Mouse (Mus musculus): ENCODE data around the gene Cntrl. TPM values are rescaled to one million over a fixed set of nuclear protein-coding genes. Genes with fewer than 3 reads are reported as not detected.

Gene Cntrl
- polyA plus RNA-seq, 1 experiment from 2014 or later, result 22.5 TPM

- no peak for ATAC-seq (ENCODE audit: insufficient number of reproducible peaks, insufficient read depth, low FRiP score, low read depth)
- Histone ChIP-seq H3K9ac (ENCODE audit: low read length) (no peak overlapping the region), H3K36me3 (ENCODE audit: control insufficient read depth, insufficient read depth, low read length) (peaks cover 26% of the 10 kb centered on the region), H3K4me2 (ENCODE audit: low read length) (no peak overlapping the region), H3K27ac (replicated peaks in 1 of 2; ENCODE audit: control insufficient read depth in 1 of 2, insufficient read depth in 1 of 2, low read depth in 2 of 2, low read length in 2 of 2) (no peak overlapping the region), H3K27me3 (ENCODE audit: control insufficient read depth, insufficient read depth, low read length) (no peaks in the 10 kb centered on the region), H3K4me3 (ENCODE audit: control insufficient read depth in 1 of 2, insufficient read depth in 1 of 2, low read depth in 1 of 2, low read length in 2 of 2) (no peak overlapping the region), H3K4me1 (ENCODE audit: control insufficient read depth in 2 of 2, insufficient read depth in 2 of 2, low read length in 2 of 2) (peaks cover 0 to 11% of the 10 kb centered on the region in 2 experiments; a peak in 2 of 4 replicates), H3K9me3 (ENCODE audit: control insufficient read depth, low read length) (no peaks in the 10 kb centered on the region)
- WGBS, result 69% methylated on average over 7 of the region's 7 CpGs
Measured at GRCm38 (mm10) chr2:35124716-35125115, 15.4 kb downstream of the Cntrl start.

- H3K9ac ChIP-seq (ENCODE audit: low read length), result peak overlapping the region; percentile 45
- H3K27ac ChIP-seq (replicated peaks in 1 of 2; ENCODE audit: control insufficient read depth in 1 of 2, insufficient read depth in 1 of 2, low read depth in 2 of 2, low read length in 2 of 2), result peak overlapping the region; percentile 45 to 86; a peak in 3 of 4 replicates
- H3K4me1 ChIP-seq (ENCODE audit: control insufficient read depth in 2 of 2, insufficient read depth in 2 of 2, low read length in 2 of 2), result peaks cover 0 to 19% of the 10 kb centered on the region in 2 experiments; a peak in 3 of 4 replicates
- peak overlapping the region; percentile 88 for H3K4me2 ChIP-seq (ENCODE audit: low read length)
- no peaks in the 10 kb centered on the region for H3K27me3 ChIP-seq (ENCODE audit: control insufficient read depth, insufficient read depth, low read length)
- peak overlapping the region in 1 of 2 experiments; percentile 53; a peak in 2 of 4 replicates for H3K4me3 ChIP-seq (ENCODE audit: control insufficient read depth in 1 of 2, insufficient read depth in 1 of 2, low read depth in 1 of 2, low read length in 2 of 2)
- H3K9me3 ChIP-seq (ENCODE audit: control insufficient read depth, low read length), result no peaks in the 10 kb centered on the region
- no peak for ATAC-seq (ENCODE audit: insufficient number of reproducible peaks, insufficient read depth, low FRiP score, low read depth)
- H3K36me3 ChIP-seq (ENCODE audit: control insufficient read depth, insufficient read depth, low read length), result peaks cover 39% of the 10 kb centered on the region
Measured at GRCm38 (mm10) chr2:35131491-35131890, 22.2 kb downstream of the Cntrl start.

- H3K4me3 ChIP-seq (ENCODE audit: control insufficient read depth in 1 of 2, insufficient read depth in 1 of 2, low read depth in 1 of 2, low read length in 2 of 2), result peak overlapping the region; percentile 53 to 63
- H3K4me1 ChIP-seq (ENCODE audit: control insufficient read depth in 2 of 2, insufficient read depth in 2 of 2, low read length in 2 of 2), result peaks cover 0 to 19% of the 10 kb centered on the region in 2 experiments; a peak in 3 of 4 replicates
- peak overlapping the region; percentile 86 to 91 for H3K27ac ChIP-seq (replicated peaks in 1 of 2; ENCODE audit: control insufficient read depth in 1 of 2, insufficient read depth in 1 of 2, low read depth in 2 of 2, low read length in 2 of 2)
- no peaks in the 10 kb centered on the region for H3K27me3 ChIP-seq (ENCODE audit: control insufficient read depth, insufficient read depth, low read length)
- WGBS, result under 1% methylated on average over 21 of the region's 21 CpGs
- peak overlapping the region; percentile 88 for H3K4me2 ChIP-seq (ENCODE audit: low read length)
- peaks cover 46% of the 10 kb centered on the region for H3K36me3 ChIP-seq (ENCODE audit: control insufficient read depth, insufficient read depth, low read length)
- no peaks in the 10 kb centered on the region for H3K9me3 ChIP-seq (ENCODE audit: control insufficient read depth, low read length)
- peak; percentile 96 for ATAC-seq (ENCODE audit: insufficient number of reproducible peaks, insufficient read depth, low FRiP score, low read depth)
- peak overlapping the region; percentile 67 for H3K9ac ChIP-seq (ENCODE audit: low read length)
Measured at GRCm38 (mm10) chr2:35131991-35132661, 22.8 kb downstream of the Cntrl start.

DNA sequence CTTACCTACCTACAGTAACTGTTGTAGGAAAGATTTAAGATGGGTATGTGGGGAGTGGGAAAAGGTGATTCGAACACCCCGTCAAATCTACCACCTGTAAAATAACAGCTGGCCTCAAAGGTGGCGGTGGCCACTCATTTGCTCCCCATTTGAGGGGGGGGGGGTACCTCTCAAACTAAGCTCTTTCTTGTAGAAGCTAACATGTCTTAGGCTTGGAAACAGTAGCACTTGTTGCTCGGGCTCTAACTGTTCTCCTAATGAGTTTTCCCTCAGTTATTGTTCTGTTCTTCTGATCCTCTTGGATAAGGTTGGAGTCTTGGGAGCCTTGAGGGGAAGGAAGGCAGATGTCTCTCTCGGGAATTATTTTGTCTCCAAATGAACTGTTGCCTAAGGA is 23.4 kb downstream of the Cntrl start:
- Histone ChIP-seq H3K27ac (replicated peaks in 1 of 2; ENCODE audit: control insufficient read depth in 1 of 2, insufficient read depth in 1 of 2, low read depth in 2 of 2, low read length in 2 of 2) (peak overlapping the region; percentile 86 to 91), H3K36me3 (ENCODE audit: control insufficient read depth, insufficient read depth, low read length) (peaks cover 46% of the 10 kb centered on the region), H3K9me3 (ENCODE audit: control insufficient read depth, low read length) (no peaks in the 10 kb centered on the region), H3K9ac (ENCODE audit: low read length) (peak overlapping the region; percentile 67), H3K4me2 (ENCODE audit: low read length) (peak overlapping the region; percentile 88), H3K27me3 (ENCODE audit: control insufficient read depth, insufficient read depth, low read length) (no peaks in the 10 kb centered on the region), H3K4me3 (ENCODE audit: control insufficient read depth in 1 of 2, insufficient read depth in 1 of 2, low read depth in 1 of 2, low read length in 2 of 2) (peak overlapping the region; percentile 53 to 63), H3K4me1 (ENCODE audit: control insufficient read depth in 2 of 2, insufficient read depth in 2 of 2, low read length in 2 of 2) (peaks cover 0 to 19% of the 10 kb centered on the region in 2 experiments; a peak in 3 of 4 replicates)
- 8% methylated on average over 5 of the region's 5 CpGs for whole genome bisulfite sequencing
- no peak; the same call in 1 of the 2 replicates for ATAC-seq (ENCODE audit: insufficient number of reproducible peaks, insufficient read depth, low FRiP score, low read depth)

DNA sequence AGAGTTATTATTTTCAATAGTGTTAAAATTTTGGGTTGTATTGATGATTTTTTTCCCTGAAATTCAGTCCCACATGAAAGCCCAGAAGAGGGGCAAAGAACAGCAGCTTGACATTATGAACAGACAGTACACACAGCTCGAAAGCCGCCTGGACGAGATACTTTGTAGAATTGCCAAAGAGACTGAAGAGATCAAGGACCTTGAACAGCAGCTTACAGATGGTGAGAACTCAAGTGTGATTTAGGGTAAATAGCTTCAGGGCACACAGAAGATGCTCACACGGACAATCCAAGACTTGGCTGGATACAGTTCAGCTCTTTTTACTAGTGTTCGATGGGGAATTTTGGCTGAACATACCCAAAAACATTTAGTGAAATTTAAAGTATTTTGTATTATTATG is 24.6 kb downstream of the Cntrl start:
- no peak for ATAC-seq (ENCODE audit: insufficient number of reproducible peaks, insufficient read depth, low FRiP score, low read depth)
- H3K9me3 ChIP-seq (ENCODE audit: control insufficient read depth, low read length), result no peaks in the 10 kb centered on the region
- WGBS, result 89% methylated on average over 5 of the region's 5 CpGs

GRCm38 (mm10) chr2:35138576-35138975 is 29.3 kb downstream of the Cntrl start:
- H3K36me3 ChIP-seq (ENCODE audit: control insufficient read depth, insufficient read depth, low read length), result peaks cover 96% of the 10 kb centered on the region
- H3K4me1 ChIP-seq (ENCODE audit: control insufficient read depth in 2 of 2, insufficient read depth in 2 of 2, low read length in 2 of 2), result peaks cover 0 to 1% of the 10 kb centered on the region in 2 experiments; a peak in 1 of 4 replicates
- 92% methylated on average over 1 of the region's 1 CpGs for WGBS
- ATAC-seq (ENCODE audit: insufficient number of reproducible peaks, insufficient read depth, low FRiP score, low read depth), result no peak
- no peak overlapping the region for H3K9ac ChIP-seq (ENCODE audit: low read length)
- H3K4me2 ChIP-seq (ENCODE audit: low read length), result no peak overlapping the region
- H3K27me3 ChIP-seq (ENCODE audit: control insufficient read depth, insufficient read depth, low read length), result no peaks in the 10 kb centered on the region
- H3K4me3 ChIP-seq (ENCODE audit: control insufficient read depth in 1 of 2, insufficient read depth in 1 of 2, low read depth in 1 of 2, low read length in 2 of 2), result no peak overlapping the region
- H3K27ac ChIP-seq (replicated peaks in 1 of 2; ENCODE audit: control insufficient read depth in 1 of 2, insufficient read depth in 1 of 2, low read depth in 2 of 2, low read length in 2 of 2), result no peak overlapping the region
- no peaks in the 10 kb centered on the region for H3K9me3 ChIP-seq (ENCODE audit: control insufficient read depth, low read length)

More for the DNA sequence above, 24.6 kb downstream of the Cntrl start:
- H3K4me3 ChIP-seq (ENCODE audit: control insufficient read depth in 1 of 2, insufficient read depth in 1 of 2, low read depth in 1 of 2, low read length in 2 of 2), result no peak overlapping the region
- H3K27ac ChIP-seq (replicated peaks in 1 of 2; ENCODE audit: control insufficient read depth in 1 of 2, insufficient read depth in 1 of 2, low read depth in 2 of 2, low read length in 2 of 2), result no peak overlapping the region
- H3K27me3 ChIP-seq (ENCODE audit: control insufficient read depth, insufficient read depth, low read length), result no peaks in the 10 kb centered on the region
- no peak overlapping the region for H3K9ac ChIP-seq (ENCODE audit: low read length)
- peaks cover 55% of the 10 kb centered on the region for H3K36me3 ChIP-seq (ENCODE audit: control insufficient read depth, insufficient read depth, low read length)
- H3K4me1 ChIP-seq (ENCODE audit: control insufficient read depth in 2 of 2, insufficient read depth in 2 of 2, low read length in 2 of 2), result peaks cover 0 to 16% of the 10 kb centered on the region in 2 experiments; a peak in 3 of 4 replicates
- no peak overlapping the region for H3K4me2 ChIP-seq (ENCODE audit: low read length)

GRCm38 (mm10) chr2:35141673-35142072 is 32.4 kb downstream of the Cntrl start:
- peaks cover 96% of the 10 kb centered on the region for H3K36me3 ChIP-seq (ENCODE audit: control insufficient read depth, insufficient read depth, low read length)

More at GRCm38 (mm10) chr2:35141673-35142072, 32.4 kb downstream of the Cntrl start:
- Histone ChIP-seq H3K9ac (ENCODE audit: low read length) (no peak overlapping the region), H3K27me3 (ENCODE audit: control insufficient read depth, insufficient read depth, low read length) (no peaks in the 10 kb centered on the region), H3K4me3 (ENCODE audit: control insufficient read depth in 1 of 2, insufficient read depth in 1 of 2, low read depth in 1 of 2, low read length in 2 of 2) (no peak overlapping the region), H3K9me3 (ENCODE audit: control insufficient read depth, low read length) (no peaks in the 10 kb centered on the region), H3K4me2 (ENCODE audit: low read length) (no peak overlapping the region), H3K27ac (replicated peaks in 1 of 2; ENCODE audit: control insufficient read depth in 1 of 2, insufficient read depth in 1 of 2, low read depth in 2 of 2, low read length in 2 of 2) (no peak overlapping the region), H3K4me1 (ENCODE audit: control insufficient read depth in 2 of 2, insufficient read depth in 2 of 2, low read length in 2 of 2) (peaks cover 2 to 3% of the 10 kb centered on the region in 2 experiments; a peak in 1 of 4 replicates)
- ATAC-seq (ENCODE audit: insufficient number of reproducible peaks, insufficient read depth, low FRiP score, low read depth), result no peak
- 94% methylated on average over 3 of the region's 3 CpGs for WGBS

Data from heart, embryonic 14.5 days (tissue).